Mouse (Mus musculus) T-helper 17 cell (primary cell): Measurements from ENCODE around the gene Bola2.
"Not testable (repeated sequence)": the region's sequence is repeated elsewhere in the genome, so short reads cannot be mapped to it uniquely, and the experiment has no call there.

ENCODE experiments used
- in situ Hi-C, 2 experiments: fragments of 300-600 bp; cut with MboI, MseI; formaldehyde crosslinking; loops; 1 replicate in 1 of 2; 2 replicates in 1 of 2; pipeline ENCODE4 v1.15.1; 2025; ENCODE audit warnings: high pct_unique_total_duplicates in 2 of 2

The Bola2 gene

DNA sequence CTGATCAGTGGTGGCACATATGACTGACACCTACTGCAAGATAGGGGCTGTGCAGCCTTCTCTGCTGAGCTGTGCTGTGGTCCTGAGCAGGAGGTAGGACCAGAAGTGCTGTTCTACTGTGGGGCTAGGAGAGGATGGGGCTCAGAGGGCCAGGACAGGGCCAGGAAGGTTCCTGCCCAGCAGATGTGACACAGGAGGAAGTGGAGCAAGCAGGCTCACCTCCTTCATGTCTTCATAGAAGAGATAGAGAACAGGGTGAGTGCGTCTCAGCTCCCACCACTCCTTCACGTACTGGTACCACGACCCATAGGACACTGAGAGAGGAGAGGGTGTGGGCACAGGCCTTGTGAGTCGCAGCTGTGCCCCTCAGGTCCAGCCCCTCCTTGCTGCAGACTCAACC lies 7.0 kb upstream of the Bola2 start:
- in situ Hi-C loops, result not testable (repeated sequence)

DNA sequence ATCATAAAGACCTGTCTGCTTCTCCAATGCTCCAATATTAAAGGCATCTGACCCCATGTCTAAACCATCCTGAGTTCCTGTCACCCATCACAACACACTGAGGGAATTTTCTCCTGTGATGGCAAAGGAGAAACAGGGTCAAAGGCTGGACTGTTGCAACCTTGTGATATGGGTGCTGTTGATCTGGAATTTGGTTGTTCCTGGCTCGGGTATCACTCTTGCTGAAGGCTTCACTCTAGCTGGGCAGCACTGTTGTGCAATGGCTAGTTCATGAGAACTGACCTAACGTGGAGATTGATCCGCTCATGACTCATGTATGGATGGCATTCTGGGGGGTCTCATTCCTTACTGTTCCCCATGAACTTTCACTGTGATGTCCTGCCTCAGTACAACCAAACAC lies 6.2 kb upstream of the Bola2 start:
- in situ Hi-C loops, result no loop called here

DNA sequence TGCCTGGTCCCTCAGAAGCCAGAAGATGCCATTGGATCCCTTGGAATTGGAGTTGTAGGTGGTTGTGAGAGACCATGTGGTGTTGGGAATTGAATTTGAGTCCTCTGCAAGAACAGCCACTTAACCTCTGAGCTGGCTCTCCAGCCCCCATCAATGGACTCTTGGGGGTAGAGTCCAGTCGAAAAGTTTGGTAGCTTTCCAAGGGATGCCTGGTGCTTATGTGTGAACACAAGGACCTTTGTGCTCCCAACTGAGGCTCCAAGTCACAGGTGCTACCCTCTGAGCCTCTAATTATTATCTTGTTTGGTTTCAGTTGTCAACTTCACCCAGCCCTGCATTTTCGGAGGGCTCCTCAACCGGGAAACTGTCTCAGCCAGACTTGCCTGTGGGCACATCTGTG lies 4.5 kb upstream of the Bola2 start:
- in situ Hi-C loops, result loop anchor here (5.0 kb wide), 3 partner anchors 33 to 128 kb away; partner anchors contain the start of gene Sgf29 (in 1 of the 2)

DNA sequence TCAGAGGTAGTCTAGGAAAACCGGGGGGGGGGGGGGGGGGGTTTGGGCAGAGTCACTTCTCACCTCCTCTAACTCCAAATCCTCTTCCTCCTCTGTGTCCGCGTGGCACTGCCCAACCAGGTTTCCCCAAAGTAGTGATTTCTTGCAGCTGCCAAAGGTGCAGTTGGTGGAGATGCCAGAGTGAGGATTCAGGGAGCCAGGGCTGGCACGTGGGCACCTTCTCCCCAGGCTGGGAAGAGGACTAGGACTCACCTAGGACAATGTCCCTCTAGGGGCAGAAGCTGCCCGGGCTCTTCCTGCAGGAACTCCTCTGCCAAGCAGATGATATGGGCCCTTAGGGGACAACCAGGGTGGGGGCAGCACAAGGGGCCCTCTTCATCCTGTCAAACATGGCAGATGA lies 3.5 kb upstream of the Bola2 start:
- in situ Hi-C loops, result loop anchor here (5.0 kb wide), 3 partner anchors 34 to 129 kb away; partner anchors contain the start of gene Sgf29 (in 1 of the 2)

DNA sequence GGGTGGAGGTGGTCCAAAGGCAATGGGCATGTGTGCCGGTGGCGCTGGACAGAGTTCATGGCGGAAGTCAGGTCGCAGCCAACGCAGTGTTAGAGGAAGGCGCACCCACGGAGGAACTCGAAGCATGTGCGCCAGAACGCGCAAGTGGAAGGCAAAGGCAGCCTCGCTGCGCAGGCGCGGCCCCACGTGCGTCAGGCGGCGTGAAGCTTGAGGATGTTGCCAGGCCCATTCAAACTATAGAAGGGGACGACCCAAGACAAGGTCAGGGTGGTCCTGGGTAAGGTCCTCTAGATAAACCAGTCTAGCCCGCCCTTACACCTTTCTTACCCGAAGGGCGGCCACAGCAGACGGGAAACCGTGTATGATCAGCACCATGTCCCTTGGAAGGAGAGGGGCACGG lies 2.8 kb upstream of the Bola2 start:
- in situ Hi-C loops, result loop anchor here (5.0 kb wide), 3 partner anchors 35 to 130 kb away; partner anchors contain the start of gene Sgf29 (in 1 of the 2)

DNA sequence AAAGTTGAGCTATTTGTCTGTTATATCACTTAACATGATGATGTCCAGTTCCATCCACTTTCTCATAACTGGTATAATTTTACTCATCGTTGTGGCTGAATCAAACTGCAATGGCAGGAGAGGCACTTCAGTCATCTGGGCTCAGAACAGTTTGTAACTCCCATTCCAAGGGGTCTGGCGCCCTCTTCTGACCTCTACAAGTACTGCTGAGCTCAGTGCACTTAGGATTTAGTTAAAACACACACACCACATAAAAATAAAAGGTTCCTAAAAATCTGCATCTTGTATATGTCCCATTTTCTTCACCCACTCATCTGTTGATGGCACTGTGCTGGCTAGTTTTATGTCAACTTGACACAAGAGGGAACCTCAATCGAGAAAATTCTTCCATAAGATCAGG lies 1.9 kb upstream of the Bola2 start:
- in situ Hi-C loops, result loop anchor here (5.0 kb wide), 3 partner anchors 36 to 131 kb away; partner anchors contain the start of gene Sgf29 (in 1 of the 2)

DNA sequence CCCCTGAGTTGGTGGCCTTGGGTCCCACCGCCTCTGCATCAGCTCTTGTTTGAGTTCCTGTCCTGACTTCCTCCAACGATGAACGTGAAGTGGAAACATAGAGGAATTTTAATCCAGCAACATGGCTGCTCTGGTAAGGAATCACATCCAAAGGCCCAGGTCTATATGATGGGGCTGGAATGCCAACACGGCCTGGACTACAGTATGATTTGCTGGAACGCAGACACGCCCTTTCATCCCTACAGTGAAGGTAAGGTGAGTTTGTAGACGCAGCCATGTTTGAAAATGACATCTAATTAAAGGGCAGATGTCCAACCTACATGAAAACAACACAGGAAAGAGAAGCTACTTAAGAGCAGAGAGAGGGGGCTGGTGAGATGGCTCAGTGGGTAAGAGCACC lies 1.4 kb upstream of the Bola2 start:
- in situ Hi-C loops, result loop anchor here (5.0 kb wide), 3 partner anchors 36 to 131 kb away; partner anchors contain the start of gene Sgf29 (in 1 of the 2)

DNA sequence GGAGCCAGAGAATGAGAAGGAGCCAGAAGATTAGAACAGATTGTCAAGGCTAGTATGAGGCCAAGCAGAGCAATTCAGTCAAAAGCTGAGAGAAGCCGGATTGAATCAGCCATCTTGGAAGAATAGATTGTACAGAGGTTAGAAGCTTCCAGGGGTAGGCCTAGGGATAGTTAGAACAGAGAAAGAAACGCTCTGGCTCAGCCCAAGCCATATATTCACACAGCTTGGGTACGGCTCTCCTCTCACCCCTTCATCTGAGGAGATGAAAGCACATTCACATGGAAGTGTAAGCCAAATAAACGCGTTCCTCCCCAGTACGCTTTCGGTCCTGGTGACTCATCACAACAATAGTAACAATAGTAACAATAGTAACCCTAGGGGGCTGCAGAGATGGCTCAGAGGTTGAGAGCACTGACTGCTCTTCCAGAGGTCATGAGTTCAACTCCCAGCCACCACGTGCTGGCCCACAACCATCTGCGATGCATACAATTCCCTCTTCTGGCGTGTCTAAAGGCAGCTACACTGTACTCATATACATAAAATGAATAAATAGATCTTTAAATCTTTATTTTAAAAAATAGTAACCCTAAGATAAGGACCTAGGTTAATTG lies 655 bp upstream of the Bola2 start:
- in situ Hi-C loops, result loop anchor here (5.0 kb wide), 3 partner anchors 37 to 132 kb away; partner anchors contain the start of gene Sgf29 (in 1 of the 2)

DNA sequence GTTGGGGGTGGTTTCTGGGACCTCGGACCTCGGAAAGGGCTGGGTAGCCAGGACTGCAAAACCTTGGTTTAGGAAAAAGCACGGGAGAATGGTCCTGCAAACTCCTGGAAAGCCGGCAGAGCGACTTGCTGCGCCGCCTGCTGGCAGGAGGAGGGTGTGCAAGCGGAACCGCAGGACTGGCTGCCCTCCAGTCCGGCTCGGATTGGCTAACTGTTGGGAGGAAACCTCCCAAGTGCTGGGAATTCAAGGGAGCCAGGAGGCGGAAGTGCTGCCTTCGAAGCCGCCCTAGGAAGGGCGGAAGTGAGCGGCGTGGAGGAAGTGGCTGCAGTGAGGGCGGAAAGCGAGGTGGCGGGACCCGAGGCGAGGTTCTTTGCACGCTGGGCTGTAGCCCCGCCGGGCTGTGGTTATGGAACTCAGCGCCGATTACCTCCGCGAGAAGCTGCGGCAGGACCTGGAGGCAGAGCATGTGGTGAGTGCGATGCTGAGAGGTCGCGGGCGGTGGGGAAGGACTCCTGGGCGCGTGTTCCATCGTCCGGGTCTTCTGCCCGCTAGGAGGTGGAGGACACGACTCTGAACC lies 518 bp downstream of the Bola2 start, which contains the start of gene Slx1b:
TSS of gene Slx1b (minus strand) at position 154 of the 577 bp plus-strand sequence.
- in situ Hi-C loops, result no loop called here

DNA sequence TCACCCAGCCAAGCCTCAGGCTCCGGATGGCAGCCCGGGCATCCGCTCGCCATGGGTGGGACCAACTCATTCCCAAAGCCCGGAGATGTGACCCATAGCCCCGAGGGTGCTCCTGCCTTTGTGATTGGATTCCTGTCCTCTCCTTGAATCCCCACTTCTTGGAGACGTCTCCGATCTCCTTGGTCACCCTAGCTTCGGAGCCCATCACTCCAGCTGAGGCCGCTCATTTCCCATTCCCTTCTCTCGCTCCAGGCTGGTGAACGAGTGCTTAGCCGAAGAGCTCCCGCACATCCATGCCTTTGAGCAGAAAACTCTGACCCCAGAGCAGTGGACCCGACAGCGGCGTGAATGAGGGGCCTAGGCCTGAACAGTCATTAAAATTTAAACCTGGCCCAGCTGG lies 1.1 kb downstream of the Bola2 start:
- in situ Hi-C loops, result no loop called here

DNA sequence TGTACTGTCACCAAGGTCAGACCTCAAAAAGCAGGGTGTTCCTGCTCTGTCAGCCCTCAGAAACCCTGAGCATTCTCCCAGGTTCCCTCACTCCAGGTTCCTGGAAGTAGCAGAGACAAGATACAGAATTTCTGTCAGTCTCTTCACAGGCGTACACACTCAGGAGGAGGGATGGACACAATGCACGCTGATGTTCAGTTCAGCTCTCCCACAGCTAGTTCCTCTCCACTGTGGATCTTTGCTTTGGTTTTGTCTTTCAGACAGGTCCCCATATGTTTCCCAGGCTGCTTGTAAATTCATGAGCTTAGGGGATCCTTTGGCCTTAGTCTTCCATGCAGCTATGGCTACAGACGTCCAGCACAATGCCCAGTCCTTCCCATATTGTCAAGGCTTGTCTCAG lies 1.7 kb downstream of the Bola2 start:
- in situ Hi-C loops, result no loop called here

DNA sequence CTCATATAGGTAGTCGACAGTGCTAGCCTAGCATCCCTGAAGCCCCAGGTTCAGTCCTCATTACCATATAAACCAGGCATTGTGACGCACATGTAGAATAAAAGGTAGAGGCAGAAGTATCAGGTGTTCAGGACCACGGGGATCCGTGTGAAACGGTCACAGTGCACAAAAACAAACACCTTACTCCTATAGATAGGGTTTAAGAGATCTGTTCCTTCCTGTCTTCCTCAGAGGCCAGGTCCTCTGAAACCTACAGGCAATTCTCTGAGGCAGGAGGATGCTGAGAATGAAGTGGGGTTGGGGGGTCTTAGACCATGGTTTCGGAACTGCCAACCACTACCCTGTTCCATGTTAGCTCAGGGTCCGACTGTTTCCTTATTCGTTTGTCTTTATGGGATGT lies 2.6 kb downstream of the Bola2 start:
- in situ Hi-C loops, result no loop called here

DNA sequence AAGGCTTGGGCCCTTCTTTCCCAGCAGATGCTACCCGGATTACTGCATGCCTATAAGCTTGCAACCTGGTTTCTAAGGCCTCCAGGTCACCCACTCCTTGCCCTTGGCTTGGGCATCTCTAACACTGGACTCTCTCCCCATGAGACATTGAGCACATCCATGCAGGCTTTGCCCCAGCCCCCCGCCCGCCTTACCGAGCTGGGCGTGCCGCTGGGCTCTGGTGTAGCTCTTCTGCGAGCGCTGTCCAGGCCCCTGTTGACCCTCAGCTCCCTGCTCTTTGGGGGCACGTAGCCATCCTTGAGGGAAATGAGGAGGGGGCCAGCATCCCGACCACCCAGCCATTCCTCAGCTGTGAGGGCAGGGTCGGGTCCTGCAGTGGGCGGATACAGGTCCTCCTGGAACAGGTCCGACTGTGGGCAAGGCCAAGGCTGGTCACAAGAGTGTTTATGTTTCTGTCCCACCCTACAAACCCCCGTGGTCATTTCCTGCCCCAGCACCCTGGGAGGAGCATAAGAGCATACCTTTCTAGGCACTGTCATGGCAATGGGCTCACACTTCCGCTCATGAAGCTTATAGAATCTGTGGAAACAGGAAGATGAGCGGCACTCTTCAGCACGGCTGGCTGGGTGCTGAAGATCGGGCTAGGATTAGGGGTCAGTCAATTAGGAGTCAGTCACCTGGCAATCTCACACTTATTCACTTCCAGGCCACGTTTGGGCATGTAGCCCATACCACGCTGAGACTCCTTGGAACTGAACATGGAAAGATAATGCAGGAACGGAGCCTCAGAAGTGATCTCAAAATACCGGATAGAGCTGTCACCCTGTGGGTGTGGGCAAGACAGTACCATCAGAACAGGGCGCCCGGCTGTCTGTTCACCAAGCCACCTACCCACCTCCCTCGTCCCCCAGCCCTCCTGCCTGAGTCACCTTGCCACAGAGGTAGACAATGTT lies 5.1 kb downstream of the Bola2 start:
- in situ Hi-C loops, result no loop called here

DNA sequence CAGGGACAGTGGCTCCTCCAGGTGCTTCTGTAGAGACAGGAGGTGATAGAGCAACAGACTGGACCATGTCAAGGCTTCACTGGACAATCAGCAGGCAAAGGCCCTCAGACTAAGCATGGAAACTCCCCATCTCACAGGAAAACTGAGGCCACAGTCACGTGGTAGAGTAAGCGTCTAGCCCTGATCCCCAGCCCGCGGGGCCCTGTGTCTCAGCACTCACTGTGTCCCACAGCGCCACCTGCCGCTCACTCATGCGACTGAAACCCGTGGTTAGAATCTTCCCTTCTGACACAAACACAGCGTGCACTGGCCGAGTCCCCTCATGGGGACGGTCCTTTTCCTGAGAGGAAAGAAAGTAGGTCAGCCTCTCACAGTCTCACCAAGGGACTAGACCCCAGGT lies 5.9 kb downstream of the Bola2 start:
- in situ Hi-C loops, result no loop called here

DNA sequence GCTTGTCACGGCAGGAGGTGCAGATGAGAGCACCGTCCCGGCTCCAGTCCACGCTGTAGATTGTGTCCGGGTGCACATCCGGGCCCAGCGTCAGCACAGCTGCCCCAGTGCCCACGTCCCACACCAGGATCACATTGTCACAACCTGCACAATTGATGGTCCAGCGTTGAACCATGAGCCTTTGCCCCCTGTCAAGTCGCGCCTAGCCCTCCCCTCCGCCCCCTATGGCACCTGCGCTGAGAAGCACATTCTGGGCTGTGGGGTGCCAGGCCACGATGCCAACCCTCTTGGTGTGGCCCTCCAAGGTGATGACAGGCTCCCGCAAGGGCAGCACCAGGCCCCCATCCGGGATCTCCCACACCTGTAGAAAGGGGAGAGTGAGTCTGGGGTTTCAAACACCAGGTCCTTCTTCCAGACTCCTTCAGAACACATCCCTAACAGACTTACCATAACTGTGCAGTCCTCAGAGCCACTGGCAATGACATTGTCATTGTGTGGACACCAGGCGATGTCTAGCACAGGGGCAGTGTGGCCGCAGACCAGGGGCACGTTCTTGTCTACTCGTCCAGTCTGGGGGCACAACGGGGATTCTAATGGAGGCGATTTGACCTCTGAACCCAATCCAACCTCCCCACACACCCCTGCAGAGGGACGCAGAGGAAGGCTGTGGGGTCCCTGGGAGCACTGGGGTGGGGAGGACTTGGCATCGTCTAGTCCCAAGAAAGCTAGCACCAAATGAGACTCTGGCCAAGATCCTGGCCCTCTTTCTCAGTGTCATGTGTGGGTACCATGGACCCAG lies 6.6 kb downstream of the Bola2 start:
- in situ Hi-C loops, result no loop called here

DNA sequence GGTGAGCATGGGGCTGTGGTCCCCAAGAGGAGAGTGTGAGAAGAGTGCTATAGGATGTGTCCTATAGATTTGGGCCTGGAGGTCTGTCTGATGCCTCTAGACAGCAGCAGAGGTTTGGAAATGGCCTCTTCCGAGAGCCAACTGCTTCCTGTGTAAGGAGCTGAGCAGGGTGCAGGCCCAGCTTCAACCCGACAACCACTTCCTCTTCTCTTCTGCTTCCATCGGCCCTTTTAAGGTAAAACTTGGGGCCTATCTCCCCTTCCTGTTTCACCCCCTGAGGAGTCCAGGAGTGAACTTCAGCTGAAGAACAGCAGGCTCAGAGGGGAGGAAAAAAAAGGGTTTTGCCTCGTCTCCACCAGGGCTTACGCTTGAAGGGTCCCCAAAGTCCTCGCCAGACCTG lies 7.2 kb downstream of the Bola2 start:
- in situ Hi-C loops, result no loop called here

DNA sequence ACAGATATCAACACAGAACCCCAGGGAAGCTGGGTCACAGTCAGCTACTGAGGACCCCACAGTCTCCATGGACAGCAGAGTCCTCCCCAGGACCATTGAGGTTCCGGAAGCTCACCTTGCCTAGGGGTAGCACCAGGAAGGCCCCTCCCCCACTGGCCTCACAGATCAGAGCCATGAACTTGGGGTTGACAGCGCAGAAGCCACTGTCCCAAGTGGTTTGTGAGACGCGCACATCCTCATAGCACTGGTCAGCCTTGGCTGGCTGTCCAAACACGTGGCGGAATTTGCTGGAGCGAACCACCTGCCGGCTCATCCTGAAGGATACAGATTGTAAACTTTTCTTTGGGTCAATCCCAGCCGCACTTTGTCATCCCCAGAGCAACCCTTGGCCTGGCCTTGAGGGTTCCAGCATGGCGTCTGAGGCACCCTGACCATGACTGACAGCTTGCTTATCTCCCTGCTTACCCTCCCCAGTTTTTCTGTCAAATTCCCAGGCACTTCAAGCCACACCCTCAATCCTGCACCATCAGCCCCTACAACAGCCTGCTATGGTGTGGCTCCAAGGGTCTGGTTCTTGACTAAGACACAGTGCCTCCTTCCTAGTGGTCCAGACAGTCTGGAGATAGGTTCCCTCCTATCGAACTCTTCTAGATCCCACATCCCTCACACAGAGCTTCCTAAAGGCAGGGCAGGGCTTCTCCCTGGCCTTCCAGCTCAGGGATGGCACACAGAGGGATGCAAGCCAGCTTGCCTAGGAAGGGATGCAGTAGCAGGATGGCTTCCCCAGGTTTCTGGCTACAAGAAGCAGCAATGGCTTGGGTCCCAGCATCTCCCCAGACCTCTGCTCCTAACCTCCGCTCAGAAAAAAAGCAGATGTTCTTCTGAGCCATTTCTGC lies 7.9 kb downstream of the Bola2 start:
- in situ Hi-C loops, result no loop called here

DNA sequence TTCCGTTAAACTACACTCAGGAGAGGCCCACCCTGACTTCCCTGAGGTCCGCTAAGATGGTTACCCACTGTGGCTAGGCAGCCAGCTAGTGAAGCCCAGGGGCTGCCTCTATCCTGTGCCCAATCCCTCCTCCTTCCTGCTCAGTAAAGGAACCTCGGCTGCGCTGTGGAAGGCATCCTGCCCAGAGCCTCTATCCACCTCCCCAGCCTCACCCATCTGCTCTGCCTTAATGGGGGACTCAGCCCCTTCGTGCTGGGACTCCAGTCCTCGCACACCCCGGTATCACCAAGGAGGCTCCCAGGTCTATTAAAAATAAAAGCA lies 8.5 kb downstream of the Bola2 start:
- in situ Hi-C loops, result no loop called here

DNA sequence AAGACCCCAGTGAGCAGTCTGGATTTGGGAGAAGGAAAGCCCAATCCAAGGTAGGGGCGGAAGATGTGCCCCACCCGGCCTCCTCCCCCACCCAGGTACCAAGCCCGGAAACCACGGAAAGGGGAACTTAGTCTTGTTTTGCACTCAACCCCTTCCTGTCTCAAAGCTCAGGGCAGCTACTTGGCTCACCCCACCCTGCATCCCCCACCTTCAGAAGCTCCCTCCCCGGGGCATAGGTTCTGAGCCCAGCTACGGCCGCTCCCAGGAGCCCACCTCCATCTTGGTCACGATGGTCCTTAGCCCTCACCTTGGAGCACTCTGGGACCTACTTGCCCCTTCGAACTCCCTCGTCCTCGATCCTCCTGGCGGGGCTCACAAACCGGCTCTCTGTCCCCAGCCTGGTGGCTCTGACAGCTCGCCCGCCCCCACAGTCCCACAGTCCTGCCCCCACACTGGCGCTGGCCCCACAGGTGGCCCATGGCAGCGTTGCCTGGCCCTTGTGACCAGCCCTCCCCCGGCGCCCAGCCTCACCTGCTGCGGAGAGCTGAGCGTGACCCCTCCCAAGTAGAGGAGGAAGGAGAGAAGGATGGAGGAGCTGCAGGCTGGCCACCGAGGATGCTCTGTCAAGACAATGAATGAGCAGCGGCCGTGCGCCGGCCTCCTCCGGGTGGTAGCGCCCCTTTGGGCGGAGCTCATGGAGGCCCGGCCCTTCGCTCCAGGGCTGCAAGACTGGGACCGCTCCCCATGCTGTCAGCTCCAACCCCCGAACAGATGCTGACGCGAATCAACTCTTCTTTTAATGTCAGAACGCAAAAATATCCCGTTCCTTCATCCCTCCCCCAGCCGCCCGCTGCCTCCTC lies 9.2 kb downstream of the Bola2 start:
- in situ Hi-C loops, result no loop called here
